Mouse (Mus musculus) bone marrow, adult 2 months (tissue): ENCODE results near the gene Rasa4.

Source experiments
- CTCF ChIP-seq: fragments of 200-500 bp; IDR thresholded peaks from 2 replicates; pipeline ENCODE4 v1.5.1; 2011; ENCODE audit warnings: low read length, control low read depth; ENCODE audit not compliant: control insufficient read depth, insufficient read depth
- POLR2A ChIP-seq: fragments of 200-500 bp; IDR thresholded peaks from 2 replicates; pipeline ENCODE4 v1.6.1; 2011; ENCODE audit warnings: low read depth, mild to moderate bottlenecking, control low read depth, low read length, borderline replicate concordance; ENCODE audit not compliant: control insufficient read depth

GRCm38 (mm10) chr5:136041260-136041659, 42.5 kb upstream of the Rasa4 start:
- no peak for TF ChIP-seq POLR2A
- no peak for TF ChIP-seq CTCF
